Mouse (Mus musculus): Measurements from ENCODE around the gene Tfcp2l1. TPM values are rescaled to one million over a fixed set of nuclear protein-coding genes. Genes with fewer than 3 reads are reported as not detected.
A peak's percentile ranks its signal among the peaks of the same experiment; 100 is the strongest.

The Tfcp2l1 gene
- polyA plus RNA-seq, 1 experiment from 2014 or later = 25.0 TPM

DNA sequence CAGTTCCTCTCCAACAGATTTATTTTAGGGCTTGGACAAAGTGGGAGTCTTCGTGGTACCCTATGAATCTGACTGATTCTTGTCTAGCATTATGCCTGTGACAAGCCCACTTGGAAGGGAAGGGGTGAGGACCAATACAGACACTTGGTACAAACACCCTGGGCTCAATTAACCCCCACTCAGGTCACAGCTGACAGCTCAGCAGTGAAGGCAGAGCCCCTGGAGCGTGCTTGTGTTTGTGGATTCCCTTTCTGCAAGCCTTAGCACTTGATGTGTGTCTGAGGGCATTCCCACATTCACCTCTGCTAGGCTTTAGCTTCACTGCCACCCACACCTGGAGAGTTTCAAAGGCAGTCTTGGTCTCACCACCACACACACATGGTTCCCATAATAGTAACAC is 1.8 kb upstream of the Tfcp2l1 start:
- H3K9me3 ChIP-seq (replicated peaks) = no peaks in the 10 kb centered on the region
- WGBS = 52% methylated on average over 2 of the region's 2 CpGs
- no peak overlapping the region for H3K9ac ChIP-seq
- no peaks in the 10 kb centered on the region for H3K36me3 ChIP-seq
- H3K4me3 ChIP-seq (replicated peaks) = no peak overlapping the region
- ATAC-seq (replicated peaks; ENCODE audit: low FRiP score) = no peak
- H3K27me3 ChIP-seq = peaks cover 17% of the 10 kb centered on the region
- H3K27ac ChIP-seq = no peak overlapping the region
- H3K4me2 ChIP-seq = no peak overlapping the region
- H3K4me1 ChIP-seq = peaks cover 14% of the 10 kb centered on the region

DNA sequence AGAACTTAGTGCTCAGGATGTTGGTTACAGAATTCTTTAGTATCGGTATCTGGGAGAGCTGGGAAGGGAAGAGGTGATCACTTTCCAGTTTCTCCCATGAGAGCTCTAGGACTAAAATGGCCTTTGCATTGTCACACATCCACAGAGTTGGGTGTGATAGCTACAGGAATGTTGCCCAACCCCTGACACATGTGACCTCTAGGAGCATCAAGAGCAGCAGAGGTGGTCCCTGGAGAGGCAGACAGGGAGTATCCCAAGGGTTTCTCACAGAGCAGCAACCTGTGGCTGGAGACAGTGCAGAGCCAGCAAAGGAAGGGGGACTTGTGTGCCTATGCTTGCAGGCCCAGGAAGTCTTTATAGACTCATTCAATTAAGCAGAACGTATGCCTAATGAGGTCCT is 1.3 kb upstream of the Tfcp2l1 start:
- Histone ChIP-seq H3K36me3 (no peaks in the 10 kb centered on the region), H3K4me3 (replicated peaks) (no peak overlapping the region), H3K9me3 (replicated peaks) (no peaks in the 10 kb centered on the region), H3K9ac (no peak overlapping the region), H3K27me3 (peaks cover 17% of the 10 kb centered on the region), H3K27ac (no peak overlapping the region), H3K4me2 (no peak overlapping the region), H3K4me1 (peaks cover 14% of the 10 kb centered on the region)
- no peak for ATAC-seq (replicated peaks; ENCODE audit: low FRiP score)
- 75% methylated on average over 2 of the region's 2 CpGs for WGBS

DNA sequence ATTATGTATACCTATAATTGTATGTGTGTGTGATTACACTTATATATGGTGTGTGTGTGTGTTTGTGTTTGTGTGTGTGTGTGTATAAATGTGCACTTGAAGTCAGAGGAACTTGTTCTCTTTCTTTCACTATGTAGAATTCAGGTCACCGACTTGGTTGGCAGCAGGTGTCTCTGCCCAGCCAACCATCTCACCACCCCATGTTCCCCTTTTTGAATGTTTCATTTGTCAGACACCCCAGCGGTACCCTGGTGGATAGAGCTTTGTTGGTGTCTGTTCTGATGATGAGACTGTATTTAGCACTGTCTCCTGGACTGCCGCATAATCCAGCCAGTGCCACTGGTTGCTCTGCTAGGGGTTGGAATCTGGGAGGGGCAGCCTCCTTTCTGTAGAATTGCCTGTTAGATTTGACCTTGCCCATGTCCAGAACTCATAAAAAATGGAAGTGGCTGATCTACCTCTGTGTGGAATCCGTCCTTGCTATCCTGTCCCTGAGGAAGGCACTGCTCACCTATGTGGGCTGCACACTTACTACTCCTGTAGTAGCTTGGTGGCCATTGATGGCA is 5.8 kb downstream of the Tfcp2l1 start:
- no peak for ATAC-seq (replicated peaks; ENCODE audit: low FRiP score)
- H3K9ac ChIP-seq = no peak overlapping the region
- H3K9me3 ChIP-seq (replicated peaks) = no peaks in the 10 kb centered on the region
- peaks cover 5% of the 10 kb centered on the region for H3K36me3 ChIP-seq
- H3K27ac ChIP-seq = no peak overlapping the region
- H3K4me1 ChIP-seq = no peaks in the 10 kb centered on the region
- no peak overlapping the region for H3K4me3 ChIP-seq (replicated peaks)
- H3K27me3 ChIP-seq = peaks cover 3% of the 10 kb centered on the region; the same call in 1 of the 2 replicates
- no peak overlapping the region for H3K4me2 ChIP-seq
- 85% methylated on average over 4 of the region's 4 CpGs for WGBS

DNA sequence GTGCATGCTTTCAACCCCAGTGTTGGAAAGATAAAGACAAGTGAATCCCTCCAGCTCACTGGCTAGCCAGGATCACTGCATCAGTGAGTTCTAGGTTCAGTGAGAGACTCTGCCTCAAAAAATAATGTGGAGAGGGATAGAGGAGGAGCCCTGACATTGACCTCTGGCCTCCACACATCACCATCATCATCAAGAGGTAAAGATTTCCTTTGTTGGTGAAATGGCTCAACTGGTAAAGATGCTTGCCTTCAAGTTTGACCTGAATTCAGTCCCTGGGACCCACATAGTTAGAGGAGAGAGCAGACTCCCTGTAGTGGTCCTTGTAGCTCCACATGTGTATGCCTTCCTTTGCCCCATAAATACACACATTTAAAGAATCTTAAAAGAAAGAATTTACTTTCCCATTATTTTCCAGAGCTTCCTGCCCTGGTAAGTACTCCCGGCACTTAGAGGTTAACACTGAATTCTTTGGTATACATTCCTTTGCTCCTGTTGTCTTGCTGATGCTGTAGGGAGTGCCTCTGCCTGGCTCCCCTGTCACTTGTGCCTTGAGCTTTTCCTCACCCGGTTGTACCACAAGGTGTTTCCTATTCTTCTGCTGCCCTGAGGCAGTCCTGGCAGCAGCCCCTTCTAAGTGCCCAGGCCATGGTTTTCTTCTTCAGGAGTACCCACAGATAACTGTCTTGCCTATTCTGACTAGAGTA is 14.7 kb downstream of the Tfcp2l1 start:
- Histone ChIP-seq H3K27ac (no peak overlapping the region), H3K9ac (no peak overlapping the region), H3K4me1 (no peaks in the 10 kb centered on the region; the same call in 1 of the 2 replicates), H3K36me3 (0 out of 2 replicates have a peak, but pooled peaks cover 9% of the 10 kb centered on the region), H3K27me3 (no peaks in the 10 kb centered on the region), H3K4me2 (no peak overlapping the region), H3K9me3 (replicated peaks) (no peaks in the 10 kb centered on the region), H3K4me3 (replicated peaks) (no peak overlapping the region)
- WGBS = 84% methylated on average over 2 of the region's 2 CpGs
- no peak for ATAC-seq (replicated peaks; ENCODE audit: low FRiP score)

DNA sequence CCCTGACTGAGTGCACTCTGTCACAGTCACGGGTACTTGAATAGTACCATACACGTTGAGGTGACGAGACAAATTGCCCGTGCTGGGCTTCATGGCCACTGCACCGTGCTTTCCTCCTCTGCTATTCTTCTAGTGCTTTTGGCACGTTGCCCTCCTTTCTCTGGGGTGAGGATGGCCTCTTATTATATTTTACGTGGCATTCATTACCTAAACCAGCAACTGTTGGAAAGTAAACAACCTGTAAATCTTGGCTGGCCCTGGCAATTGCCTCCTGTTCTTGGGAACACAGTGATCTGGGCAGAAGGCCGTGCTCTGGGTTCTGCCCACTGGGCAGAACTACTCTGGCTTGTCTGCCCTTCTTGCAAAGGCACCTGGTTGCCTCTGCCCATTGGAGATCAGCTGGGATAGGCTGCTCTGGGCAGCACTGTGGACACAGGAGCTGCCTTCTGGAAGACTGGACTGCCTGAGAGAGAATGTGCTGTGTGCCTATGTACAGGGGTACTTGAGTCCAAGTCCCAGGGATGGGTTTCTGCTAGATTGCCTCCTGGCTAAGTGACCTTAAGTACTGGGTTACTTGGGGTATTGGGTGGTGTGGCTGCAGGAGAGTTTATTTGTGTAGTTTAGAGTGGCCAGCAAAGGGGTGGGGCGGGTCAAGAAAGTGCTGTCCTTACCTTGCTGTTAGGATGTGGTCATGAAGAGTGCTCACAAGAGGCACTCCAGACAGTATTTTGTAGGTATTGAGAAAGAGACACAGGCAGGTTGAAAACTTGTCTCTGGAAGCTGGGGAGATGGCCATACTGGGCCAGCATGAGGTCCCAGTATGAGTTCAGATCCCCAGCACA is 15.6 kb downstream of the Tfcp2l1 start:
- Histone ChIP-seq H3K4me2 (no peak overlapping the region), H3K4me3 (replicated peaks) (no peak overlapping the region), H3K9ac (no peak overlapping the region), H3K4me1 (peaks cover 5% of the 10 kb centered on the region; the same call in 1 of the 2 replicates), H3K9me3 (replicated peaks) (no peaks in the 10 kb centered on the region), H3K27me3 (no peaks in the 10 kb centered on the region), H3K36me3 (0 out of 2 replicates have a peak, but pooled peaks cover 9% of the 10 kb centered on the region), H3K27ac (no peak overlapping the region)
- WGBS = 43% methylated on average over 9 of the region's 9 CpGs
- ATAC-seq (replicated peaks; ENCODE audit: low FRiP score) = no peak

DNA sequence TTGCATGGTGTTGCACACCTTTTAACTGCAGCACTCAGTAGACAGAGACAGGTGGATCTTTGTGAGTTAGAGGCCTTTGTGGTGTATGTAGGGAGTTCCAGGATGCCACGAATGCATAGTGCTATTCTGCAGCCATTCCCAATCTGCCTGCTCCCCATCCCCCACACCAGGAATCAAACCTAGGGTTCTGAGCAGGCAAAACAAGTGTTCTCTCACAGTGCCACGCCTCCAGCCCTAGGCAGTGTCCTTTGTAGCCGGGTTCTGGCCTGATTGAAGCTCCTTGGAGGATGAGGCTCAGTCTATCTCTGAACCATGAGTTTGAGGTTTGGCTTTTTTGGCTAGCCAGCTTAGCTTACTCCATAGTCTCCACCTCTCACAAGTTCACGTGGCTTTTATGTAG is 18.0 kb downstream of the Tfcp2l1 start:
- Histone ChIP-seq H3K9me3 (replicated peaks) (no peaks in the 10 kb centered on the region), H3K9ac (no peak overlapping the region), H3K36me3 (0 out of 2 replicates have a peak, but pooled peaks cover 5% of the 10 kb centered on the region), H3K27ac (no peak overlapping the region), H3K4me2 (no peak overlapping the region), H3K4me3 (replicated peaks) (no peak overlapping the region), H3K4me1 (peaks cover 17% of the 10 kb centered on the region), H3K27me3 (no peaks in the 10 kb centered on the region)
- WGBS = 58% methylated on average over 4 of the region's 4 CpGs
- no peak for ATAC-seq (replicated peaks; ENCODE audit: low FRiP score)

- H3K27ac ChIP-seq = peak overlapping the region; percentile 9; the same call in 1 of the 2 replicates
- H3K9me3 ChIP-seq (replicated peaks) = no peaks in the 10 kb centered on the region
- H3K4me3 ChIP-seq (replicated peaks) = no peak overlapping the region
- no peaks in the 10 kb centered on the region for H3K36me3 ChIP-seq
- H3K9ac ChIP-seq = no peak overlapping the region
- ATAC-seq (replicated peaks; ENCODE audit: low FRiP score) = no peak
- H3K27me3 ChIP-seq = no peaks in the 10 kb centered on the region
- 29% methylated on average over 3 of the region's 3 CpGs for WGBS
- no peak overlapping the region for H3K4me2 ChIP-seq
- H3K4me1 ChIP-seq = peaks cover 18% of the 10 kb centered on the region
Measured at GRCm38 (mm10) chr1:118648015-118648414, 20.3 kb downstream of the Tfcp2l1 start.

GRCm38 (mm10) chr1:118649933-118650770 is 22.4 kb downstream of the Tfcp2l1 start:
- Histone ChIP-seq H3K9ac (no peak overlapping the region), H3K27me3 (no peaks in the 10 kb centered on the region), H3K4me3 (replicated peaks) (no peak overlapping the region), H3K4me1 (peaks cover 18% of the 10 kb centered on the region), H3K4me2 (no peak overlapping the region), H3K9me3 (replicated peaks) (no peaks in the 10 kb centered on the region), H3K36me3 (peaks cover 8% of the 10 kb centered on the region), H3K27ac (peak overlapping the region; percentile 68)
- WGBS = 63% methylated on average over 9 of the region's 9 CpGs
- ATAC-seq (replicated peaks; ENCODE audit: low FRiP score) = peak; percentile 49; the same call in 1 of the 2 replicates

- Histone ChIP-seq H3K4me1 (peaks cover 18% of the 10 kb centered on the region), H3K4me3 (replicated peaks) (no peak overlapping the region), H3K36me3 (peaks cover 10% of the 10 kb centered on the region), H3K4me2 (no peak overlapping the region), H3K27me3 (no peaks in the 10 kb centered on the region), H3K27ac (peak overlapping the region; percentile 68), H3K9me3 (replicated peaks) (no peaks in the 10 kb centered on the region), H3K9ac (no peak overlapping the region)
- 54% methylated on average over 3 of the region's 3 CpGs for WGBS
- no peak for ATAC-seq (replicated peaks; ENCODE audit: low FRiP score)
Measured at GRCm38 (mm10) chr1:118650771-118651080, 23.0 kb downstream of the Tfcp2l1 start.

DNA sequence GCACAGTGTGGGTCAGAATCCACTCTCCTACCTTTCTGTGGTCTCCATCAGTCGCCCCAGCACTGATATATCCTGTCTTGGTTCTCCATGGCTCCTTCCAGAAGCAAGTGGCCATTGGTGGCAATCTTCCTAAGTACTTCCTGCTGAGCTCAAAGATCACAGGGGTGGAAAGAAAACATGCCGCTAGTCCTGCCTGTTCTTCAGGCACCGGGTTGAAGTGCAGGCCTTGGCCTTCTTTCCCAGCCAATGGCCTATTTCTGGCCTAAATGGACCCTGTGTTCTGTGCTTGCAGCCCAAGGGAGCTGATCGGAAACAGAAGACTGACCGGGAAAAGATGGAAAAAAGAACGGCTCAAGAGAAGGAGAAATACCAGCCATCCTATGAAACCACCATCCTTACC is 31.0 kb downstream of the Tfcp2l1 start:
- 74% methylated on average over 6 of the region's 6 CpGs for WGBS
- Histone ChIP-seq H3K27me3 (no peaks in the 10 kb centered on the region), H3K27ac (0 out of 2 replicates have a peak overlapping the region, but pooled peaks have one; percentile 23), H3K9me3 (replicated peaks) (no peaks in the 10 kb centered on the region), H3K36me3 (peaks cover 16% of the 10 kb centered on the region), H3K4me2 (no peak overlapping the region), H3K4me1 (peaks cover 18% of the 10 kb centered on the region), H3K4me3 (replicated peaks) (no peak overlapping the region), H3K9ac (no peak overlapping the region)
- no peak for ATAC-seq (replicated peaks; ENCODE audit: low FRiP score)

DNA sequence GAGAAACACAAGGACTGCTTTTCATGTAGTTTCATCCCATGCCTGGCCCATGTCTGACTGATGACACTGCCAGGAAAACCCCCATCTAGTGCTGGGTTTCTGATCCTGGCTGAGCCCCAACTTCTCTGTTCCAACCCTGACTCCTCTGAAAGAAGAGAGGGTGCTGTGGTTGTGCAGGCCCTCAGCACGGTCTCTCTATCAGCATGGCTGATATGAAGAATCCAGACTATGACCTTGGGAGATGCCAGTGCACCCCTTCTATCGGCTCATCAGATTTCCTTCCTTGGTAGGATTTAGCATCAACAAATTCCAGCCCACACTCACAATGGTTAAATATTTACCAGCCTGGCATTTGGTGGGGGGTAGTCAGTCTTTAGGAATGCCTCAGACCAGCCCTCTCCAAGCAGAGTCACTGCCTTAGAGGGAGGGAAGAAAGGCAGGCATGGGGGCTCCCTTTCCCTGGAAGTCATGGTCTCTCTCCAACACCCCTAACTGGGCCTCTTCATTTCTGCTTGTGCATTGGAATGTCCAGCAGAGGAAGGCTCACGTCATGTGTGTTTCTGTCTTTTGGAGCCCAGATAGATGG is 33.2 kb downstream of the Tfcp2l1 start:
- no peaks in the 10 kb centered on the region for H3K27me3 ChIP-seq
- H3K4me1 ChIP-seq = peaks cover 18% of the 10 kb centered on the region
- no peak overlapping the region for H3K4me2 ChIP-seq
- H3K9me3 ChIP-seq (replicated peaks) = no peaks in the 10 kb centered on the region
- ATAC-seq (replicated peaks; ENCODE audit: low FRiP score) = peak; percentile 81
- no peak overlapping the region for H3K9ac ChIP-seq
- H3K36me3 ChIP-seq = peaks cover 12% of the 10 kb centered on the region
- no peak overlapping the region for H3K4me3 ChIP-seq (replicated peaks)
- H3K27ac ChIP-seq = peak overlapping the region; percentile 76
- WGBS = 38% methylated on average over 3 of the region's 3 CpGs
